Mouse (Mus musculus) forebrain, embryonic 13.5 days (tissue): ENCODE measurements around the gene Morn2. TPM values are rescaled to one million over a fixed set of nuclear protein-coding genes. Genes with fewer than 3 reads are reported as not detected.
A peak's percentile ranks its signal among the peaks of the same experiment; 100 is the strongest.

Experiments used
- ATAC-seq: fragments of 200-750 bp; cut with Nextera tagmentation; 2 replicates; pipeline ENCODE4 v1.8.0; 2017
- H3K27ac ChIP-seq: fragments of 300-500 bp; sonication (generic); 2 replicates; pipeline ENCODE4 v1.5.1; 2015; ENCODE audit warnings: inconsistent platforms, mild to moderate bottlenecking, moderate library complexity
- H3K27me3 ChIP-seq: fragments of 300-500 bp; sonication (generic); 2 replicates; pipeline ENCODE4 v1.6.1; 2015; ENCODE audit warnings: mild to moderate bottlenecking, inconsistent platforms
- H3K36me3 ChIP-seq: fragments of 300-500 bp; sonication (generic); 2 replicates; pipeline ENCODE4 v1.6.1; 2015; ENCODE audit warnings: mild to moderate bottlenecking, inconsistent platforms; ENCODE audit not compliant: poor library complexity, severe bottlenecking
- H3K4me1 ChIP-seq: fragments of 300-500 bp; sonication (generic); 2 replicates; pipeline ENCODE4 v1.6.1; 2015; ENCODE audit warnings: inconsistent platforms
- H3K4me2 ChIP-seq: fragments of 300-500 bp; sonication (generic); 2 replicates; pipeline ENCODE4 v1.6.1; 2015; ENCODE audit warnings: inconsistent platforms, mild to moderate bottlenecking, moderate library complexity
- H3K4me3 ChIP-seq: fragments of 300-500 bp; sonication (generic); 2 replicates; pipeline ENCODE4 v1.5.1; 2015; ENCODE audit warnings: mild to moderate bottlenecking, inconsistent platforms
- H3K9ac ChIP-seq: fragments of 300-500 bp; sonication (generic); 2 replicates; pipeline ENCODE4 v1.6.1; 2015; ENCODE audit warnings: mild to moderate bottlenecking, inconsistent platforms
- H3K9me3 ChIP-seq: fragments of 300-500 bp; sonication (generic); replicated peaks from 2 replicates; pipeline ENCODE4 v1.6.1; 2016; ENCODE audit warnings: inconsistent platforms
- WGBS: fragments of 180-500 bp; shearing (Covaris S2); methylation state at CpG from one replicate; pipeline ENCODE4 v1.1.7; 2015; 5-methylcytosine and 5-hydroxymethylcytosine counted together
- polyA plus RNA-seq: library from polyadenylated mRNA; unstranded; fragments of >200 nt; fragmentation: Nextera tagmentation; extraction: Ambion mirVana; gene quantifications from 2 replicates; pipeline ENCODE4 v1.2.1, GENCODE M21; 2015

The Morn2 gene
- polyA plus RNA-seq, 1 experiment from 2014 or later, result 51.0 TPM

DNA sequence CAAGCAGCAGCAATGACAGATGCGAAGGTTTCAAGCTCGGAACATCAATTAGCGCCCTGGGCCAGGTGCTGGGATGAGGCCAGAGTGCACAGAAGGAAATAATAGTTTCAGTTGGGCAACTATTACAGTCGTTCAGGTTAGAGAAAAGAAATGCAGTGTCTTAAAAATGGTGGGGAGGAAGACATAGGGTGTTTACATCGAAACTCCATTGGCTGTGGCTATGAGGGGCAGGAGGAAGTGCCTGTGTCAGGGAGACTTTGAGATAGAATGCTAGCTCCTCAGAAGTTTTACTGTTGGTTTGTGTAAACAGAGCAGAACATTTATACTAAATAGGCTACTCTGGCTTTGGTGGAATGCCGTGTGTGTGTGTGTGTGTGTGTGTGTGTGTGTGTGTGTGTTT lies 2.0 kb upstream of the Morn2 start:
- ATAC-seq, result no peak
- H3K27ac ChIP-seq, result no peak overlapping the region
- no peaks in the 10 kb centered on the region for H3K36me3 ChIP-seq
- no peak overlapping the region; the same call in 1 of the 2 replicates for H3K4me3 ChIP-seq
- 83% methylated on average over 6 of the region's 6 CpGs for WGBS
- peak overlapping the region; percentile 70; the same call in 1 of the 2 replicates for H3K4me2 ChIP-seq
- no peaks in the 10 kb centered on the region for H3K9me3 ChIP-seq
- no peak overlapping the region for H3K9ac ChIP-seq
- no peaks in the 10 kb centered on the region for H3K27me3 ChIP-seq
- H3K4me1 ChIP-seq, result peaks cover 15% of the 10 kb centered on the region

DNA sequence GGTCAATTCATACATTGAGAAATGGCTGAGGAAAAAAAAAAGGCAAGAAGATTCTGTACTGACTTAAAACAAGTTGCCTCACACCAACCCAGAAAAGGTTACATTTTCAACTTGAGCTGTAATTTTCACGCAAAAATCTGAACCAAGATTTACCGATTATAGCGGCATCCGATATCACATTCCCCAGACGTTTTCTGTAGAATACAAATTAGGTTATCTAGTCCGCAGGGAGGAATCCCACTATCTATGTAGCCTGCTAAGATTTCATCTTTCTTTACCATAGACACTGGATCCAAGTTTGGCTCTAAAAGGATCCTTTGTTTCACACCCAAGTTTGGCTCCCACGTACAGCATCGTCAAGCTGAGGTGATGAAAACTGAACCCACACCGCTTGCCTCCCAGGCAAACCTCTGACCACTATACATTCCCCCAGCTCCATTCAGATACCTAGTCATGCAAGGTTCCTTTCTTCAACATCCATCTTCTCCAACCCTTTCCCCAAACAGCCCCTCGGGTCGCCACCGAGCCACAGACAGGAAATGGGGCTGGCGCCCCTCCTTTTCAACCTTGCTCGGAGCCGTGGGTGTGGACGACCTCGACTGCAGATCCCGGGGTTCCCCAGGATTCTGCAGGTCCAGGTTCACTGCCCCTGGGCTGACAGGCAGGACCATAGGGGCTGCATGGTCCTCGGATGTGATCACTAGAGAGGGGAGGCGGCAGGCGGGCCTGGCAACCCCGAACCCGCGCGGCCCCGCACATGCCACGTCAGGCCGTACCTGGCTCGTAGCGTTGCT lies 526 bp upstream of the Morn2 start:
- no peak for ATAC-seq
- WGBS, result 1% methylated on average over 29 of the region's 30 CpGs
- H3K9ac ChIP-seq, result peak overlapping the region; percentile 95

DNA sequence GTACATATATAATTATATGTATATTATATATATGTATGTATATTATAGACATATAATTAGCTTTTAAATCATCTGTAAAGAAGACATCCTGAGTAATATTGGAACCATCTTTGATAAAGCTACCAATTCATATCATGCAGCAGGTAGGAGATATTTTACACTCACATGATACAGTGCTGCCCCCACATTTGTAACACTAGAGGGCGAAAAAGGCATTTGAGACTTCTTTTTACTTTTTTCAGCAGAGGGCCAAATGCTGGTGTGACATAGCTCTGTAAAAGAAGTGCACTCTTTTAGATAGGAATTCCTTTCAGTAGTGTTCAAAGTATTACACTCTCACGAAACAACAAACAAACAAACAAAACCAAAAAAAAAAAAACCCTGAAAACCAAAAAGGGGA lies 1.1 kb downstream of the Morn2 start:
- H3K36me3 ChIP-seq, result no peaks in the 10 kb centered on the region
- no peak overlapping the region for H3K9ac ChIP-seq
- H3K4me2 ChIP-seq, result no peak overlapping the region
- 18% methylated on average over 2 of the region's 2 CpGs for WGBS
- H3K9me3 ChIP-seq, result no peaks in the 10 kb centered on the region
- ATAC-seq, result peak; percentile 25; the same call in 1 of the 2 replicates
- no peaks in the 10 kb centered on the region for H3K27me3 ChIP-seq
- no peak overlapping the region for H3K4me3 ChIP-seq
- no peak overlapping the region for H3K27ac ChIP-seq
- H3K4me1 ChIP-seq, result peaks cover 15% of the 10 kb centered on the region

More for the DNA sequence above, 526 bp upstream of the Morn2 start:
- Histone ChIP-seq H3K4me1 (peaks cover 15% of the 10 kb centered on the region), H3K4me2 (peak overlapping the region; percentile 70), H3K27ac (peak overlapping the region; percentile 91), H3K36me3 (no peaks in the 10 kb centered on the region), H3K9me3 (no peaks in the 10 kb centered on the region), H3K4me3 (peak overlapping the region; percentile 89), H3K27me3 (no peaks in the 10 kb centered on the region)

DNA sequence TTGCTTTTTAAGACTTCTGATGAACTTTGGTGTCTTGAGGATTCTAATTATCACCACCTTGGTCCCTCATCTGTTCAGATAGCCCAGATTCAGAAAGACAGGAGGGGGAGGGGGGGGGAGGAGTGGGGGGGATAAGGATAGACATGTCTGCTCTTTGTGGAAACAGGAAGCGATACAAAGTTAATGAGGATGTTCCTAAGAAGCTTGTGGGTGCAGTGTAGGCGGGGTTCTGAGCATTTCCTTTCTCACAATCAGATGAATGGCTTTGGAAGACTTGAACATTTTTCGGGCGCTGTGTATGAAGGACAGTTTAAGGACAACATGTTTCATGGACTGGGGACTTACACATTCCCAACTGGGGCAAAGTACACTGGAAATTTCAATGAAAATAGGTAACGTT lies 5.3 kb downstream of the Morn2 start:
- Histone ChIP-seq H3K27ac (no peak overlapping the region), H3K4me2 (no peak overlapping the region), H3K9ac (no peak overlapping the region), H3K9me3 (no peaks in the 10 kb centered on the region), H3K4me3 (no peak overlapping the region), H3K36me3 (no peaks in the 10 kb centered on the region), H3K4me1 (no peaks in the 10 kb centered on the region), H3K27me3 (no peaks in the 10 kb centered on the region)
- ATAC-seq, result no peak
- WGBS, result 92% methylated on average over 5 of the region's 5 CpGs

DNA sequence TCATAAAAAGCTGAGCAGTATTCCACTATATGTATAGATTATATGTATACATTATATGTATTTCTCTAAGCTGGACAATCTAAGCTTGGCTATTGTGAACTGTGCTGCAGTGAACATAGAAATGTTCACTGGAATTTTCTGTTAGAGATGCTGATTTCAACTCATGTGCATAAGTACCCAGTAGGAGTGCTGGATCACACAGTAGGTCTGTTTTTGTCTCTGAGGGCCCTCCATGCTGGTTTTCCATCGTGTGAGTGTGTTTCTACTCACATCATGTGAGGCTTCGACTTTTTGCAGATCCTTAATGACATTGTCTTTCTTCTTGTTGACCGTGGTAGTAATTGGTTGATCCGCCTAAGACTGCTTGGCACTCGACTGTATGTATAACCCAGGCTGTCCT lies 8.8 kb downstream of the Morn2 start:
- no peak for ATAC-seq
- H3K4me2 ChIP-seq, result no peak overlapping the region
- no peaks in the 10 kb centered on the region for H3K9me3 ChIP-seq
- H3K27me3 ChIP-seq, result no peaks in the 10 kb centered on the region
- no peak overlapping the region for H3K9ac ChIP-seq
- H3K36me3 ChIP-seq, result no peaks in the 10 kb centered on the region
- no peaks in the 10 kb centered on the region for H3K4me1 ChIP-seq
- no peak overlapping the region for H3K27ac ChIP-seq
- 92% methylated on average over 5 of the region's 5 CpGs for WGBS
- H3K4me3 ChIP-seq, result no peak overlapping the region

DNA sequence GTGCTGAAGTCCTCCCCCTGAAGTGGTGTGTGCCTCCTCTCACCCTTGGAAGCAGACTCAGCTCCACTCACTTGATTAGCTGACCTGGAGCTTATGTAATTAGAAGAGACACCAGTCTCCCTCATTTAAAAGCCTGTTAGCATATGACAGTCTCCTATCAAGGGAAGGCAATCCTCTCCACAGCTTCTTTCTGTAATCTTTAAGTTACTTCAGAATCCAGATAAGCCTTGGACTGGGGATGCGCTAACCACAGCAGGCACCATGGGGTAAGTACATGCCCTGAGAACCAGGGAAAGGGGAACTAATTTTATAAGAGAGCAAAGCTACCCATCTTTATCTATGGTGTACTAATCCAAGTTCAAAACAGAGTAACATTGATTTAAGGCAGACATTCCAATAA lies 17.2 kb downstream of the Morn2 start, which contains the start of gene Arhgef33:
TSS of gene Arhgef33 (plus strand) at position 157 of the 400 bp plus-strand sequence.
- no peak within 1 kb of the TSS for H3K4me3 ChIP-seq
- no peak for ATAC-seq
- H3K27ac ChIP-seq, result no peak within 1 kb of the TSS
- WGBS, result 86% methylated on average over 1 of the region's 1 CpGs
- no peaks in the 10 kb centered on the region for H3K27me3 ChIP-seq
- no peaks in the 10 kb centered on the region for H3K36me3 ChIP-seq
- H3K9ac ChIP-seq, result no peak within 1 kb of the TSS
- no peak within 1 kb of the TSS for H3K4me2 ChIP-seq
- no peaks in the 10 kb centered on the region for H3K9me3 ChIP-seq
- H3K4me1 ChIP-seq, result peaks cover 9% of the 10 kb centered on the region

DNA sequence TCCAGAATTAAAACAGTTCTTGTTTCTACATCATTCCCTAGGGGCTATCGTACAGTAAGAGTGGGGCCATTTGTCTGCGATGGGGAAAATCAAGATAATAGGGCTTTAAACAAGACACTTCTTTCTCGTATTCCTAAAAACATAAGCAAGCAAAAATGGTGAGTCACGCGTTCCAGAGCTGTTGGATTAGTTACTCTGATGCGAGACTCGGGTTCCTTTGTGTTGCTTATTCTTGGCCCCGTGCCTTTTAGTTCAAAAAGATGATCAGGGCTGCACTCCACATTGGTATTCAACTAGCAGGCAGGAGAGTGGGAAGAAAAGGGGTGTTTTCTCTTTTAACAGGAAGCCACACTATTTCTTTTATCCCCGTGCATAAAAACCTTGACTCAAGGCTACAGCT lies 21.8 kb downstream of the Morn2 start:
- peaks cover 12% of the 10 kb centered on the region for H3K4me1 ChIP-seq
- ATAC-seq, result no peak

DNA sequence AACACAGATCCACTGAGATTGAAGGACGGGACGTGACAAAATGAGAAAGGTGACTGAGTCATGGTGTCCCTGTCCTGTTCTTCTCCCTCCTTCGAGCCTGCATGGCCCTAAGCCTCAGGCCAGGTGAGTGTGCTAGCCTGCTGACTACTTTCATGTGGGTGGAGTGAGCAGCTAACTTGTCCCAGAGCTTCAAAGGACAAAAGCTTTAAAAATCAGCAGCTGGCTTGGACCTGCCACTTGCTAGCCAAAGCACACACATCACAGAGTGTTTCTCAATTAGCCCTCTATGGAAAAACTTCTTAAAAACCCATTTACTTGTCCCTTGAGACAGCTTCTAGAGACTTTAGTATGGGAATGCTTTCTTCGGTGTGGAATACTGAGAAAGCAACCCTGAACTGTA lies 22.4 kb downstream of the Morn2 start:
- WGBS, result 89% methylated on average over 4 of the region's 4 CpGs
- no peaks in the 10 kb centered on the region for H3K9me3 ChIP-seq
- no peak overlapping the region for H3K9ac ChIP-seq
- no peak overlapping the region for H3K4me2 ChIP-seq
- no peak overlapping the region for H3K4me3 ChIP-seq
- no peaks in the 10 kb centered on the region for H3K27me3 ChIP-seq
- peaks cover 12% of the 10 kb centered on the region for H3K4me1 ChIP-seq
- ATAC-seq, result no peak
- H3K27ac ChIP-seq, result no peak overlapping the region
- H3K36me3 ChIP-seq, result no peaks in the 10 kb centered on the region

More for the DNA sequence above, 21.8 kb downstream of the Morn2 start:
- no peak overlapping the region for H3K27ac ChIP-seq
- H3K4me2 ChIP-seq, result no peak overlapping the region
- WGBS, result 34% methylated on average over 9 of the region's 9 CpGs
- no peaks in the 10 kb centered on the region for H3K9me3 ChIP-seq
- no peak overlapping the region for H3K4me3 ChIP-seq
- H3K9ac ChIP-seq, result no peak overlapping the region
- no peaks in the 10 kb centered on the region for H3K36me3 ChIP-seq
- H3K27me3 ChIP-seq, result no peaks in the 10 kb centered on the region

DNA sequence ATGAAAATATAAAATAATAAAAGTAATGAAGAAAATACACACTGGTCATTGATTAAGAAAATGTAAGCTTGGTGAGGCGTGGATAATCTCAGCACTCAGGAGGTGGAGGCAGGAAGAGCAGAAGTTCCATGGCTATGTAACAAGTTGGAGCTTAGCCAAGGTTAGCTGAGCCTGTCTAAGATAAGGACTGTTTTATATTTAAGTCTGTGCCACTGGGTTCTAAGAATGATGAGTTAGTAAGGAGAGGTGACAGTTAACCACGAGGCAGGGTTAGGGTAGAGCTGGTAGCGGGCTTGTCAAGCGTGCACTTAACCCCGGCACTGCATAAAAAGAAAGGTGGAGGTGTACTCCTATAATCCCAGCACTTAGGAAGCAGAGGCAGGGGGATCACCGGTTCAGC lies 32.2 kb downstream of the Morn2 start:
- H3K27me3 ChIP-seq, result no peaks in the 10 kb centered on the region
- no peak overlapping the region for H3K27ac ChIP-seq
- H3K9me3 ChIP-seq, result no peaks in the 10 kb centered on the region
- H3K4me3 ChIP-seq, result no peak overlapping the region
- H3K4me1 ChIP-seq, result no peaks in the 10 kb centered on the region
- ATAC-seq, result no peak
- no peaks in the 10 kb centered on the region for H3K36me3 ChIP-seq
- no peak overlapping the region for H3K4me2 ChIP-seq
- H3K9ac ChIP-seq, result no peak overlapping the region
- 92% methylated on average over 6 of the region's 6 CpGs for WGBS

DNA sequence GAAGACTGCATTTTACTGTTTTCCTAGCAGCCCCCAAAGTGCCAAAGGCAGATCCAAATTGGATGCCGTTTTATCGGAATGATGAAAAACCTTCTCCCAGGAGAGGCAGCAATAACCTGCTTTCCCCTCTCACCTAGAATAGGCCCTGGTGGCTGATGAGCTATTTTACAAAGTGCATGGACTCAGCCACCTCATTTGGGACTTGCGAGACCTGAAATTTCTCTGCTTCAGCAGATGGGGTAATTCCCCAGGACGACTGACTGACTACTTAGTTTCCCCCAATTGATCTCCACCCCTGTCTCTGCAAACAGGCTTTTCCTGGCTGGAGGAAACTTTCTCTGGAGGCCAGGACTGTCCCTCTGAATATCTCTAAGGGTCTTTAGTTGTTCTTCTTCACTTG lies 33.0 kb downstream of the Morn2 start:
- Histone ChIP-seq H3K4me1 (no peaks in the 10 kb centered on the region), H3K27ac (no peak overlapping the region), H3K9ac (no peak overlapping the region), H3K4me3 (no peak overlapping the region), H3K27me3 (no peaks in the 10 kb centered on the region), H3K4me2 (no peak overlapping the region), H3K9me3 (no peaks in the 10 kb centered on the region), H3K36me3 (no peaks in the 10 kb centered on the region)
- no peak for ATAC-seq
- WGBS, result 83% methylated on average over 4 of the region's 4 CpGs

DNA sequence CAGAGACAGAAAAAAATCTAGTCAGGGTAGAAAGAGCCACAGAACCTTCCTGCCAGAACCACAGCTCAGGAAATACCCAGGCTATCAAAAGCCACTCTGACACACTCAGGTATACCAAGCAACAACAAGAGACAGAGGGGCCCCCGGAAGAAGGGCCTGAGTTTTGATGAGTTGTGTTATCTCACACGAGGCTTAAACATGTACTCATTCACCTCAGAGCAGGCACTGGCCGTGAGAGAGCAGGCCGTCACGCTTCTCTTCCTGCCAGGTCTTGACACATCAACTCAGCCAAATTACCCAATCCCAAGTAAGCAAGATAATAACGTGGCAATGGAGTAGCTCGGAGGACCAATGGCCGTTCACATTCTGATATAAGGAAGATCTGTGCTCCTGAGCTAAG lies 33.7 kb downstream of the Morn2 start:
- no peak overlapping the region for H3K27ac ChIP-seq
- no peaks in the 10 kb centered on the region for H3K36me3 ChIP-seq
- no peak overlapping the region for H3K4me3 ChIP-seq
- no peaks in the 10 kb centered on the region for H3K9me3 ChIP-seq
- H3K27me3 ChIP-seq, result no peaks in the 10 kb centered on the region
- no peak for ATAC-seq
- H3K9ac ChIP-seq, result no peak overlapping the region
- no peaks in the 10 kb centered on the region for H3K4me1 ChIP-seq
- 83% methylated on average over 8 of the region's 8 CpGs for WGBS
- no peak overlapping the region for H3K4me2 ChIP-seq

DNA sequence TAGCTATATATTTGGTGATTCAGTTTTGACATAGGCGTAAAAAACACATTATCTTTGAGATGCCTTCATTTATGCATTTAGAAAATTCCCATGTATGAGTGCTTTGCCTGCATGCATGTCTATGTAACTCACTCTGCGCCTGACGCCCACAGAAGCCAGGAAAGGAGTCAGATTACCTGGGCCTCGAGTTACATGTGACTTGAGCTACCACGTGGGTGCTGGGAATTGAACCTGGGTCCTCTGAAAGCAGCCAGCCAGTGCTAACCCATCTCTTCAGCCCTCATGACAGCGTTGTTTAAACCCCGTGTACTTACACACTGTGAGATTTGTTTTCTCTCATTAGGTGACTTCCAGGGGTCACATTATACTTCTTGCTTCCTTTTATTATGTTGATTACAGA lies 34.5 kb downstream of the Morn2 start:
- 86% methylated on average over 7 of the region's 7 CpGs for WGBS
- H3K27me3 ChIP-seq, result no peaks in the 10 kb centered on the region
- no peaks in the 10 kb centered on the region for H3K4me1 ChIP-seq
- no peak overlapping the region for H3K4me3 ChIP-seq
- H3K9me3 ChIP-seq, result no peaks in the 10 kb centered on the region
- no peak overlapping the region for H3K9ac ChIP-seq
- no peaks in the 10 kb centered on the region for H3K36me3 ChIP-seq
- no peak overlapping the region for H3K4me2 ChIP-seq
- no peak overlapping the region for H3K27ac ChIP-seq
- ATAC-seq, result no peak

DNA sequence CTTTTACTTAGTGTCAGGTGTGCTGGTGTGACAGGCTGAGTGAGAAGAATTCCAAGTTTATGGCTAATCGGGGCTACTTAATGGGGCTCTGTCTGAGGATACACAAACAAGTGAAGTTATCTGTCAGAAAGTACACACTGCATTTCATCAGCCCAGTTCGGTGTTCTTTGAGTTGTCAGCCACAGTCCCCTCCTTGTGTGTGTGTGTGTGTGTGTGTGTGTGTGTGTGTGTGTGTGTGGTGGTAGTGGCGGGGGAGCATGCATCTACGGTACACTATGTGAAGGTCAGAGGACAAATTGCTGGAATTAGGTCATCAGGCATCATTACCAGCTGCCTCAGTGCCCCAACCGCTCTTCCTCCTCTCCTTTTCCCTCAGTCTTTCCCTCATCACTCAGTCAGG lies 35.5 kb downstream of the Morn2 start:
- no peaks in the 10 kb centered on the region for H3K27me3 ChIP-seq
- H3K9me3 ChIP-seq, result no peaks in the 10 kb centered on the region
- WGBS, result 85% methylated on average over 5 of the region's 5 CpGs
- H3K4me2 ChIP-seq, result no peak overlapping the region
- H3K4me1 ChIP-seq, result no peaks in the 10 kb centered on the region
- no peak for ATAC-seq
- H3K4me3 ChIP-seq, result no peak overlapping the region
- H3K36me3 ChIP-seq, result no peaks in the 10 kb centered on the region
- H3K27ac ChIP-seq, result no peak overlapping the region
- no peak overlapping the region for H3K9ac ChIP-seq
